Mouse (Mus musculus) brain, embryonic 14.5 days (tissue): ENCODE data around the gene Zcchc18.

ENCODE experiments used
- CTCF ChIP-seq: fragments of 200-500 bp; IDR thresholded peaks from 2 replicates; pipeline ENCODE4 v1.5.1; 2012; ENCODE audit warnings: inconsistent platforms, mild to moderate bottlenecking, moderate library complexity, borderline replicate concordance; ENCODE audit not compliant: insufficient read depth, insufficient read length; ENCODE audit errors: extremely low read depth
- POLR2A ChIP-seq: fragments of 200-500 bp; IDR thresholded peaks from 2 replicates; pipeline ENCODE4 v1.6.1; 2012; ENCODE audit warnings: mild to moderate bottlenecking, inconsistent platforms, borderline replicate concordance; ENCODE audit not compliant: poor library complexity, insufficient read depth, insufficient read length, severe bottlenecking; ENCODE audit errors: extremely low read depth

DNA sequence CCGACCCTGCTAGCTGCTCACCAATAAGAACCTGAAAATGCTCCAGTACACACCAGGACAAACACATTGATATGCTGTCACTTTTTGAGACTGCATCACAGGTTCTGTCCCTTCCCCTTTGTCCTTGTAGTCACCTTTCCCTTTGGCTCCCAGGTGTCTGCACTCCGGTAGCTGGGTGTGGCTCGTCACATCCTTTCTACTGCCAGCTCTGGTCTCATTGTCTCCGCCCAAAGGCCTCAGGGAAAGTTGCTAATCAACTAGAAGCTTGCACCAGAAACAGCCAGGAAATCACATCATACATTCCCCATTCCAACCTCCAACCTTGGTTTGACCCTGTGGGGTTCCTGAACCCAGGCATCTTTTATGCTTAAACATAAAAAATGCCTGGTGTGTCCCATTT is 41.4 kb downstream of the Zcchc18 start:
- no peak for TF ChIP-seq POLR2A
- TF ChIP-seq CTCF: no peak
